Mouse (Mus musculus) cortical plate, adult 2 months (tissue): ENCODE measurements at regions not wholly inside any gene's neighbourhood (a gene's known extent, or its start where the extent isn't known, plus 50 kb on each side); places are given as distances from the start of the nearest gene placed in this dataset.

Experiments used
- CTCF ChIP-seq: fragments of 200-500 bp; IDR thresholded peaks from 2 replicates; pipeline ENCODE4 v1.5.1; 2011; ENCODE audit warnings: mild to moderate bottlenecking, control low read depth, low read length; ENCODE audit not compliant: insufficient read depth; ENCODE audit errors: extremely low read depth
- POLR2A ChIP-seq: fragments of 200-500 bp; IDR thresholded peaks from 2 replicates; pipeline ENCODE4 v1.6.1; 2011; ENCODE audit warnings: mild to moderate bottlenecking, low read length, control low read depth; ENCODE audit not compliant: insufficient read depth; ENCODE audit errors: extremely low read depth

GRCm38 (mm10) chr11:111599456-111599855 is 533.5 kb downstream of the Kcnj2 start:
- TF ChIP-seq CTCF (no peak), POLR2A (no peak)
